ENCODE assay signal across 8 mouse cellular contexts in the genomic region with DNA sequence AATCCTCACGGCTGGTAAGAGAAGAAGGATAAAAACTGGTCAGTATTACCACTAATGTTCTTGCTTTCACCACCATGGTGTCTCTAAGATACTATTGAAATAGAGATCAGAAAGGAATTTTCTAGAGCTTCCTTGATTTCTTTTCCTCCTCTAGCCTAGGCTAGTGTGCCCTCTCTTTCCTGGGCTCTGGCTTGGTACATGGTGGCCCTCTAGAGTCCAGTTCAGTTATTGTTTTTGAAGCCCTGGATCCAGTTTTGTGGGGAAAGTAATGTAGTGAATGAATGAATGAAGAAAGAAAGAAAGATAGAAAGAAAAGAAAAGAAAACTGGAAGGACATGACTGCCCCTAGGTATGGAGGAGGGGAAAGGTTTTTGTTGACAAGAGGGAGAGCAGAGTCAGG. TPM values are rescaled to one million over a fixed set of nuclear protein-coding genes. Genes with fewer than 3 reads are reported as not detected.
DNase-seq lines count a peak whose midpoint lies in the region; ATAC-seq and TF ChIP-seq lines count a peak whose summit lies in the region.

No protein-coding gene starts in this region.

- DNase-seq in NIH3T3 (ENCODE audit: low read depth): peak; percentile 76
- peak; percentile 13 for DNase-seq in brain, embryonic 14.5 days (ENCODE audit: low read depth)
- DNase-seq in lung, embryonic 14.5 days: peak; percentile 71
- DNase-seq in spleen, postnatal 10 days (ENCODE audit: low spot score in 2 of 2): no peak

- no peak for ATAC-seq in intestine, postnatal 0 days
- no peak for ATAC-seq in intestine, embryonic 15.5 days
- peak; percentile 54; the same call in 1 of the 2 replicates for ATAC-seq in lung, embryonic 14.5 days (ENCODE audit: insufficient read depth)
- ATAC-seq in erythroblast, adult 5-6 weeks (replicated peaks; ENCODE audit: low FRiP score, poor library complexity, severe bottlenecking): no peak
- ATAC-seq in midbrain, embryonic 16.5 days: no peak

- TF ChIP-seq POLR2A in brain, embryonic 14.5 days (IDR thresholded peaks at IDR 0.05; ENCODE audit: borderline replicate concordance, extremely low read depth, insufficient read depth, insufficient read length, poor library complexity, severe bottlenecking): no peak

- peak; percentile 79 for TF ChIP-seq CTCF in intestine, postnatal 0 days (IDR thresholded peaks at IDR 0.05; ENCODE audit: low read depth)
- peak; percentile 36; the same call in 1 of the 2 replicates for TF ChIP-seq CTCF in brain, embryonic 14.5 days (IDR thresholded peaks at IDR 0.05; ENCODE audit: borderline replicate concordance, extremely low read depth, insufficient read depth, insufficient read length)
- peak; percentile 71 for TF ChIP-seq CTCF in lung, embryonic 14.5 days (IDR thresholded peaks at IDR 0.05; ENCODE audit: low read depth)

- no peak overlapping the region for H3K4me2 ChIP-seq in intestine, postnatal 0 days (replicated peaks; ENCODE audit: low read depth)
- no peak overlapping the region for H3K4me2 ChIP-seq in intestine, embryonic 15.5 days (replicated peaks)
- H3K4me2 ChIP-seq in lung, embryonic 14.5 days: no peak overlapping the region
- H3K4me2 ChIP-seq in midbrain, embryonic 16.5 days (ENCODE audit: low read length): no peak overlapping the region

- H3K36me3 ChIP-seq in intestine, postnatal 0 days (ENCODE audit: control insufficient read depth, insufficient read depth): no peaks in the 10 kb centered on the region
- no peaks in the 10 kb centered on the region for H3K36me3 ChIP-seq in intestine, embryonic 15.5 days
- H3K36me3 ChIP-seq in lung, embryonic 14.5 days (ENCODE audit: insufficient read depth): no peaks in the 10 kb centered on the region
- no peaks in the 10 kb centered on the region for H3K36me3 ChIP-seq in midbrain, embryonic 16.5 days (ENCODE audit: control insufficient read depth, insufficient read depth, low read length)

- no peaks in the 10 kb centered on the region for H3K9me3 ChIP-seq in intestine, postnatal 0 days (ENCODE audit: control insufficient read depth)
- H3K9me3 ChIP-seq in intestine, embryonic 15.5 days: no peaks in the 10 kb centered on the region
- no peaks in the 10 kb centered on the region for H3K9me3 ChIP-seq in lung, embryonic 14.5 days (ENCODE audit: low read depth, low read length)
- no peaks in the 10 kb centered on the region for H3K9me3 ChIP-seq in midbrain, embryonic 16.5 days (replicated peaks; ENCODE audit: control insufficient read depth, low read length, poor library complexity, severe bottlenecking)

- H3K4me3 ChIP-seq in intestine, postnatal 0 days (ENCODE audit: low read depth, low read length): no peak overlapping the region
- no peak overlapping the region for H3K4me3 ChIP-seq in intestine, embryonic 15.5 days (replicated peaks)
- no peak overlapping the region for H3K4me3 ChIP-seq in lung, embryonic 14.5 days (ENCODE audit: low read depth, low read length)
- no peak overlapping the region for H3K4me3 ChIP-seq in midbrain, embryonic 16.5 days (ENCODE audit: low read depth, low read length)

- WGBS in intestine, postnatal 0 days: 71% methylated on average over 1 of the region's 1 CpGs
- WGBS in intestine, embryonic 15.5 days: 95% methylated on average over 1 of the region's 1 CpGs
- WGBS in lung, embryonic 14.5 days: 76% methylated on average over 1 of the region's 1 CpGs
- WGBS in midbrain, embryonic 16.5 days: 89% methylated on average over 1 of the region's 1 CpGs

- H3K4me1 ChIP-seq in intestine, postnatal 0 days (replicated peaks; ENCODE audit: control insufficient read depth, insufficient read depth, low read length): no peaks in the 10 kb centered on the region
- 0 out of 2 replicates have a peak, but pooled peaks cover 7% of the 10 kb centered on the region for H3K4me1 ChIP-seq in intestine, embryonic 15.5 days (replicated peaks)
- no peaks in the 10 kb centered on the region for H3K4me1 ChIP-seq in lung, embryonic 14.5 days (ENCODE audit: insufficient read depth)
- peaks cover 3% of the 10 kb centered on the region; the same call in 1 of the 2 replicates for H3K4me1 ChIP-seq in midbrain, embryonic 16.5 days (ENCODE audit: control insufficient read depth, insufficient read depth, low read length)

- no peak overlapping the region for H3K9ac ChIP-seq in intestine, postnatal 0 days (ENCODE audit: low read depth, low read length)
- no peak overlapping the region for H3K9ac ChIP-seq in intestine, embryonic 15.5 days
- no peak overlapping the region for H3K9ac ChIP-seq in lung, embryonic 14.5 days
- H3K9ac ChIP-seq in midbrain, embryonic 16.5 days (ENCODE audit: low read depth, low read length): no peak overlapping the region

- H3K27ac ChIP-seq in intestine, postnatal 0 days (ENCODE audit: low read depth, low read length): no peak overlapping the region
- H3K27ac ChIP-seq in intestine, embryonic 15.5 days: no peak overlapping the region
- H3K27ac ChIP-seq in lung, embryonic 14.5 days (ENCODE audit: low read depth): no peak overlapping the region
- no peak overlapping the region for H3K27ac ChIP-seq in midbrain, embryonic 16.5 days (ENCODE audit: low read length)

- H3K27me3 ChIP-seq in intestine, postnatal 0 days (replicated peaks; ENCODE audit: control insufficient read depth, insufficient read depth, low read length): no peaks in the 10 kb centered on the region
- H3K27me3 ChIP-seq in intestine, embryonic 15.5 days (replicated peaks): no peaks in the 10 kb centered on the region
- no peaks in the 10 kb centered on the region for H3K27me3 ChIP-seq in lung, embryonic 14.5 days (ENCODE audit: insufficient read depth, low read length)
- H3K27me3 ChIP-seq in midbrain, embryonic 16.5 days (ENCODE audit: control insufficient read depth, insufficient read depth, low read depth, low read length): no peaks in the 10 kb centered on the region

RNA-seq across cellular contexts. Expression of a gene that starts 4.3 kb away (rescaled TPM):
- polyA plus RNA-seq in intestine, postnatal 0 days (2015; fragmentation: Nextera tagmentation; extraction: Ambion mirVana): 0.14 and 0.17 TPM in 2 replicates
- polyA plus RNA-seq in intestine, embryonic 15.5 days (2015; fragmentation: Nextera tagmentation; extraction: Ambion mirVana): 0.14 and 0.27 TPM in 2 replicates
- polyA plus RNA-seq in brain, embryonic 14.5 days (2012; rRNA removed): 0.20 and 0.45 TPM in 2 replicates
- polyA plus RNA-seq in lung, embryonic 14.5 days (2014; fragmentation: Nextera tagmentation; extraction: Ambion mirVana): 0.24 and 0.30 TPM in 2 replicates
- total RNA-seq in erythroblast, adult 5-6 weeks (2015; ENCODE audit: low replicate concordance): not detected in 2 replicates
- 0.42 TPM in 1 of 2 replicates, not detected in the other for total RNA-seq in erythroblast, adult 5-6 weeks (2017; ENCODE audit: low replicate concordance)
- 0.31 and 0.50 TPM in 2 replicates for polyA plus RNA-seq in midbrain, embryonic 16.5 days (2015; fragmentation: Nextera tagmentation; extraction: Ambion mirVana)

RNA-seq across cellular contexts. Expression of a gene that starts 28.1 kb away (rescaled TPM):
- 53.4 and 57.2 TPM in 2 replicates for polyA plus RNA-seq in intestine, postnatal 0 days (2015; fragmentation: Nextera tagmentation; extraction: Ambion mirVana)
- 79.6 and 82.3 TPM in 2 replicates for polyA plus RNA-seq in intestine, embryonic 15.5 days (2015; fragmentation: Nextera tagmentation; extraction: Ambion mirVana)
- polyA plus RNA-seq in brain, embryonic 14.5 days (2012; rRNA removed): 25.7 and 29.3 TPM in 2 replicates
- 55.3 and 57.7 TPM in 2 replicates for polyA plus RNA-seq in lung, embryonic 14.5 days (2014; fragmentation: Nextera tagmentation; extraction: Ambion mirVana)
- total RNA-seq in erythroblast, adult 5-6 weeks (2015; ENCODE audit: low replicate concordance): 2.7 and 10.7 TPM in 2 replicates
- total RNA-seq in erythroblast, adult 5-6 weeks (2017; ENCODE audit: low replicate concordance): 2.4 and 5.7 TPM in 2 replicates
- 63.9 and 68.0 TPM in 2 replicates for polyA plus RNA-seq in midbrain, embryonic 16.5 days (2015; fragmentation: Nextera tagmentation; extraction: Ambion mirVana)

RNA-seq across cellular contexts. Expression of a gene that starts 31.2 kb away (rescaled TPM):
- 10.8 and 11.5 TPM in 2 replicates for polyA plus RNA-seq in intestine, postnatal 0 days (2015; fragmentation: Nextera tagmentation; extraction: Ambion mirVana)
- 11.1 and 11.3 TPM in 2 replicates for polyA plus RNA-seq in intestine, embryonic 15.5 days (2015; fragmentation: Nextera tagmentation; extraction: Ambion mirVana)
- 4.1 and 5.7 TPM in 2 replicates for polyA plus RNA-seq in brain, embryonic 14.5 days (2012; rRNA removed)
- 18.0 and 20.4 TPM in 2 replicates for polyA plus RNA-seq in lung, embryonic 14.5 days (2014; fragmentation: Nextera tagmentation; extraction: Ambion mirVana)
- total RNA-seq in erythroblast, adult 5-6 weeks (2015; ENCODE audit: low replicate concordance): 7.5 and 8.8 TPM in 2 replicates
- 4.3 and 8.5 TPM in 2 replicates for total RNA-seq in erythroblast, adult 5-6 weeks (2017; ENCODE audit: low replicate concordance)
- 6.8 and 8.0 TPM in 2 replicates for polyA plus RNA-seq in midbrain, embryonic 16.5 days (2015; fragmentation: Nextera tagmentation; extraction: Ambion mirVana)

Comparison
In these comparisons a context has a peak if more than half of its experiments do, and no peak if none do; other contexts are left out.
1. DNase-seq: peak in NIH3T3 (single experiment), brain, embryonic 14.5 days (single experiment) and lung, embryonic 14.5 days (single experiment); none in spleen, postnatal 10 days (0 of 2).
2. Peak in every context shown above with its lines, with median percentiles within 50 percentile points of each other: CTCF ChIP-seq.